Mouse (Mus musculus) C2C12 (cell line): ENCODE measurements around the gene Gpr85.

Experiments
- CEBPB ChIP-seq: IDR thresholded peaks from one replicate; pipeline ENCODE4 v1.6.1; 2011; ENCODE audit warnings: low read depth, mild to moderate bottlenecking, control low read depth, moderate library complexity
- CTCF ChIP-seq: IDR thresholded peaks from one replicate; pipeline ENCODE4 v1.5.1; 2011; ENCODE audit not compliant: control insufficient read depth, insufficient read depth, insufficient read length

DNA sequence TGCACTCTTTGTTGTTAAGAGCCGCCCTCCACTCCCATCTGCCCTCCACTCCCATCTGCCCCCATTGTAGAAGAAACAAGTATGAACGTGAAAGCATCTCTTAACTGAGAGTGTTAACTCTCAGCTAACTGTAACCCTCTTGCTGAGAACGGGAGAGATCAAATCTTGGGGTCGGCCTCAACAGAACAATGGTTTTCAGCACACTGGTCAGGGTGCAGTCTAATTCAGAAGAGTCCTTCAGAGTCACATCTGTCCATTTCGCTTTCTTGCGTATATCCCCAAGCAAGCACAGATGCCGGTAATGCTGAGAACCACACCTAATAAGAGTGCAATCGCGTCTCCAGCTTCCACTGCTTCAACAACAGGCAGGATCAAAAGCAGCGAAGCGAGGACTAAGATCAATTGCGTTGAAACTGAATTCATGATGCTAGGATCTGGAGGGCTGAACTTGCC, 30.6 kb upstream of the Gpr85 start:
- TF ChIP-seq CTCF (no peak), CEBPB (no peak)
